Mouse (Mus musculus) bone marrow, adult 2 months (tissue): ENCODE data around the gene Scn4a.

Source experiments
- CTCF ChIP-seq: fragments of 200-500 bp; IDR thresholded peaks from 2 replicates; pipeline ENCODE4 v1.5.1; 2011; ENCODE audit warnings: low read length, control low read depth; ENCODE audit not compliant: control insufficient read depth, insufficient read depth
- POLR2A ChIP-seq: fragments of 200-500 bp; IDR thresholded peaks from 2 replicates; pipeline ENCODE4 v1.6.1; 2011; ENCODE audit warnings: low read depth, mild to moderate bottlenecking, control low read depth, low read length, borderline replicate concordance; ENCODE audit not compliant: control insufficient read depth

DNA sequence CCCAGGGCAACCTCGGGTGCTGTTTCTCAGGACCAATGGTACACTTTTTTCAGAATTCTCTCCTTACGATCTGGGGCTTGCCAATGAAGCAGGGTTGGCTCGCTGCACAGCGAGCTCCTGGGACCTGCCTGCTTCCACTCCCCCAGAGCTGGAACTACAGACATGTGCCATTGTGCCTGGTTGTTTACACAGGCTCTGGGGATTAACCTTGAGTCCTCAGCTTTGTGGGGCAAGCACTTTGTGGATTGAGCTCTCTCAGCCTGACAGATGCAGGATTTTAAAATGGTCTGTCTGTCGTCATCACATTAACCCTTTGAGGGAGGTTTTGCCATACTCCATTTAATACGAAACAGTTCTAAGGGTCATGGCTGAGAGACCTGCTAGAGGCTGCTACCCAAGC lies 8.2 kb downstream of the Scn4a start:
- no peak for TF ChIP-seq CTCF
- no peak for TF ChIP-seq POLR2A
